Mouse (Mus musculus) kidney, postnatal 25 days (tissue): Measurements from ENCODE around the gene Gpnmb.

Source experiments
- DNase-seq, 2 experiments: peaks; one replicate each; pipeline ENCODE4 v3.0.0; 2021; ENCODE audit warnings: mixed read lengths in 2 of 2

Gene Gpnmb

GRCm38 (mm10) chr6:49036275-49037267 is at the start of gene Gpnmb:
Gene Gpnmb (plus strand): TSS chr6:49036546.
- no peak for DNase-seq

- DNase-seq = no peak
These were observed 46.4 kb upstream of the Gpnmb start for GRCm38 (mm10) chr6:48989971-48990370.

- peak; percentile 31 to 70 for DNase-seq
These were observed 44.4 kb upstream of the Gpnmb start for GRCm38 (mm10) chr6:48991991-48992390.

- no peak for DNase-seq
These were observed 38.2 kb upstream of the Gpnmb start for GRCm38 (mm10) chr6:48998186-48998585.

- no peak for DNase-seq
These were observed 37.5 kb upstream of the Gpnmb start for GRCm38 (mm10) chr6:48998796-48999195.

- DNase-seq = peak in 1 of 2 experiments; percentile 42
These were observed 33.0 kb upstream of the Gpnmb start for GRCm38 (mm10) chr6:49003381-49003780.

- DNase-seq = peak; percentile 58 to 79
These were observed 28.4 kb upstream of the Gpnmb start for GRCm38 (mm10) chr6:49007981-49008380.

GRCm38 (mm10) chr6:49008420-49009160 is 27.8 kb upstream of the Gpnmb start:
- DNase-seq = peak in 1 of 2 experiments; percentile 4

- DNase-seq = no peak
These were observed 27.2 kb upstream of the Gpnmb start for GRCm38 (mm10) chr6:49009161-49009555.

GRCm38 (mm10) chr6:49009665-49010064 is 26.7 kb upstream of the Gpnmb start:
- no peak for DNase-seq

GRCm38 (mm10) chr6:49011191-49011590 is 25.2 kb upstream of the Gpnmb start:
- DNase-seq = no peak

- DNase-seq = no peak
These were observed 23.3 kb upstream of the Gpnmb start for GRCm38 (mm10) chr6:49013023-49013422.

- DNase-seq = no peak
These were observed 22.9 kb upstream of the Gpnmb start for GRCm38 (mm10) chr6:49013458-49013857.

GRCm38 (mm10) chr6:49017150-49017549 is 19.2 kb upstream of the Gpnmb start:
- DNase-seq = no peak

- DNase-seq = no peak
These were observed 17.0 kb upstream of the Gpnmb start for GRCm38 (mm10) chr6:49019341-49019740.

- DNase-seq = no peak
These were observed 15.0 kb upstream of the Gpnmb start for GRCm38 (mm10) chr6:49021141-49022012.

- no peak for DNase-seq
These were observed 14.0 kb upstream of the Gpnmb start for GRCm38 (mm10) chr6:49022384-49022783.

- DNase-seq = no peak
These were observed 13.0 kb upstream of the Gpnmb start for GRCm38 (mm10) chr6:49023315-49023714.

- no peak for DNase-seq
These were observed 11.1 kb upstream of the Gpnmb start for GRCm38 (mm10) chr6:49025290-49025689.

GRCm38 (mm10) chr6:49026496-49026895 is 9.8 kb upstream of the Gpnmb start:
- DNase-seq = no peak

GRCm38 (mm10) chr6:49028019-49028418 is 8.3 kb upstream of the Gpnmb start:
- no peak for DNase-seq

- DNase-seq = no peak
These were observed 7.6 kb upstream of the Gpnmb start for GRCm38 (mm10) chr6:49028708-49029107.

- DNase-seq = no peak
These were observed 5.1 kb upstream of the Gpnmb start for GRCm38 (mm10) chr6:49031230-49031629.
